Mouse (Mus musculus) spleen, adult 2 months (tissue): ENCODE results near the gene Pklr. TPM values are rescaled to one million over a fixed set of nuclear protein-coding genes. Genes with fewer than 3 reads are reported as not detected.

Experiments used
- DNase-seq, 2 experiments: peaks; one replicate each; pipeline versions ENCODE4 v3.0.0 to v3.0.0-alpha.2; 2012 to 2021; ENCODE audit warnings: low spot score in 2 of 2, low read depth in 1 of 2
- H3K27ac ChIP-seq: fragments of 200-500 bp; 2 replicates; pipeline ENCODE4 v1.5.1; 2012; ENCODE audit warnings: low read length, inconsistent platforms; ENCODE audit not compliant: insufficient read depth
- H3K27me3 ChIP-seq: fragments of 200-500 bp; 2 replicates; pipeline ENCODE4 v1.6.1; 2012; ENCODE audit warnings: mild to moderate bottlenecking, moderate library complexity, low read length, inconsistent platforms; ENCODE audit not compliant: control insufficient read depth, insufficient read depth
- H3K36me3 ChIP-seq: fragments of 200-500 bp; 2 replicates; pipeline ENCODE4 v1.6.1; 2012; ENCODE audit warnings: mild to moderate bottlenecking, low read length, inconsistent platforms; ENCODE audit not compliant: control insufficient read depth, insufficient read depth
- H3K4me1 ChIP-seq: fragments of 200-500 bp; 2 replicates; pipeline ENCODE4 v1.6.1; 2011; ENCODE audit warnings: inconsistent platforms; ENCODE audit not compliant: control insufficient read depth, insufficient read depth, insufficient read length
- H3K4me3 ChIP-seq: fragments of 200-500 bp; 2 replicates; pipeline ENCODE4 v1.5.1; 2011; ENCODE audit warnings: mild to moderate bottlenecking, inconsistent platforms; ENCODE audit not compliant: insufficient read depth, insufficient read length; ENCODE audit errors: extremely low read depth
- CTCF ChIP-seq: fragments of 200-500 bp; IDR thresholded peaks from 2 replicates; pipeline ENCODE4 v1.5.1; 2011; ENCODE audit warnings: mild to moderate bottlenecking, inconsistent platforms; ENCODE audit not compliant: insufficient read depth, insufficient read length, insufficient replicate concordance; ENCODE audit errors: extremely low read depth
- POLR2A ChIP-seq: fragments of 200-500 bp; IDR thresholded peaks from 2 replicates; pipeline ENCODE4 v1.6.1; 2011; ENCODE audit warnings: low read depth, low read length, inconsistent platforms
- WGBS: fragments of 180-500 bp; shearing (Covaris S2); methylation state at CpG from one replicate; pipeline ENCODE4 v1.1.7; 2018; 5-methylcytosine and 5-hydroxymethylcytosine counted together
- polyA plus RNA-seq: library from polyadenylated mRNA; depleted of rRNA; stranded (reverse); fragments of >200 nt; gene quantifications from 2 replicates; pipeline ENCODE4 v1.2.3, GENCODE M21; 2012

Pklr gene
- polyA plus RNA-seq, 1 experiment: 10.2 TPM

- WGBS: 16% methylated on average over 38 of the region's 39 CpGs
- no peak for TF ChIP-seq CTCF
- no peak for TF ChIP-seq POLR2A
- H3K27me3 ChIP-seq: no peaks in the 10 kb centered on the region
- peaks cover 11% of the 10 kb centered on the region for H3K36me3 ChIP-seq
- peak within 1 kb of the TSS; percentile 68 for H3K4me3 ChIP-seq
- peaks cover 28% of the 10 kb centered on the region for H3K4me1 ChIP-seq
- DNase-seq: peak in 1 of 2 experiments; percentile 59
- peak within 1 kb of the TSS; percentile 63 for H3K27ac ChIP-seq
Measured at GRCm38 (mm10) chr3:89183058-89183958, 47.4 kb downstream of the Pklr start, which contains the start of gene Fam189b. TSS of gene Fam189b (plus strand) at chr3:89183143.

- WGBS: 74% methylated on average over 6 of the region's 6 CpGs
- Histone ChIP-seq H3K27me3 (no peaks in the 10 kb centered on the region), H3K4me3 (peak overlapping the region; percentile 68; the same call in 1 of the 2 replicates), H3K27ac (peak overlapping the region; percentile 63; the same call in 1 of the 2 replicates), H3K36me3 (peaks cover 11% of the 10 kb centered on the region), H3K4me1 (peaks cover 29% of the 10 kb centered on the region)
- TF ChIP-seq CTCF (no peak), POLR2A (no peak)
- DNase-seq: no peak
Measured at GRCm38 (mm10) chr3:89183959-89184315, 48.0 kb downstream of the Pklr start.

GRCm38 (mm10) chr3:89187197-89187596 is 51.3 kb downstream of the Pklr start:
- TF ChIP-seq CTCF (no peak), POLR2A (no peak)
- Histone ChIP-seq H3K4me3 (peak overlapping the region; percentile 61), H3K4me1 (peaks cover 37% of the 10 kb centered on the region), H3K36me3 (no peaks in the 10 kb centered on the region), H3K27ac (peak overlapping the region; percentile 87), H3K27me3 (no peaks in the 10 kb centered on the region)
- peak in 1 of 2 experiments; percentile 27 for DNase-seq
- WGBS: 45% methylated on average over 23 of the region's 23 CpGs

GRCm38 (mm10) chr3:89187690-89188477 is 51.9 kb downstream of the Pklr start:
- no peaks in the 10 kb centered on the region for H3K36me3 ChIP-seq
- peaks cover 37% of the 10 kb centered on the region for H3K4me1 ChIP-seq

GRCm38 (mm10) chr3:89188478-89188875 is 52.5 kb downstream of the Pklr start:
- 49% methylated on average over 12 of the region's 12 CpGs for WGBS

More at GRCm38 (mm10) chr3:89187690-89188477, 51.9 kb downstream of the Pklr start:
- DNase-seq: peak in 1 of 2 experiments; percentile 47
- WGBS: 31% methylated on average over 18 of the region's 18 CpGs
- Histone ChIP-seq H3K27me3 (no peaks in the 10 kb centered on the region), H3K27ac (peak overlapping the region; percentile 87), H3K4me3 (peak overlapping the region; percentile 61)
- no peak for TF ChIP-seq POLR2A
- TF ChIP-seq CTCF: no peak

GRCm38 (mm10) chr3:89190436-89190835 is 54.5 kb downstream of the Pklr start:
- Histone ChIP-seq H3K27me3 (no peaks in the 10 kb centered on the region), H3K4me3 (peak overlapping the region; percentile 2; the same call in 1 of the 2 replicates), H3K4me1 (peaks cover 26% of the 10 kb centered on the region), H3K27ac (peak overlapping the region; percentile 75), H3K36me3 (no peaks in the 10 kb centered on the region)
- DNase-seq: peak; percentile 31 to 47
- TF ChIP-seq CTCF: no peak
- no peak; the same call in none of the 2 replicates for TF ChIP-seq POLR2A
- 9% methylated on average over 8 of the region's 8 CpGs for WGBS

More at GRCm38 (mm10) chr3:89188478-89188875, 52.5 kb downstream of the Pklr start:
- Histone ChIP-seq H3K27me3 (no peaks in the 10 kb centered on the region), H3K4me1 (peaks cover 32% of the 10 kb centered on the region), H3K27ac (peak overlapping the region; percentile 87), H3K4me3 (peak overlapping the region; percentile 61), H3K36me3 (no peaks in the 10 kb centered on the region)
- DNase-seq: peak in 1 of 2 experiments; percentile 35
- no peak for TF ChIP-seq CTCF
- peak; percentile 13; the same call in 1 of the 2 replicates for TF ChIP-seq POLR2A
